Mouse (Mus musculus) ES-E14 (cell line): ENCODE data around the gene Psma6.

Source experiments
- HCFC1 ChIP-seq: IDR thresholded peaks from 2 replicates; pipeline ENCODE4 v1.6.1; 2012; ENCODE audit warnings: low read length, inconsistent platforms, borderline replicate concordance; ENCODE audit not compliant: insufficient read depth
- ZC3H11A ChIP-seq: IDR thresholded peaks from 2 replicates; pipeline ENCODE4 v1.6.1; 2012; ENCODE audit warnings: low read depth, mild to moderate bottlenecking, inconsistent platforms, low read length, borderline replicate concordance

DNA sequence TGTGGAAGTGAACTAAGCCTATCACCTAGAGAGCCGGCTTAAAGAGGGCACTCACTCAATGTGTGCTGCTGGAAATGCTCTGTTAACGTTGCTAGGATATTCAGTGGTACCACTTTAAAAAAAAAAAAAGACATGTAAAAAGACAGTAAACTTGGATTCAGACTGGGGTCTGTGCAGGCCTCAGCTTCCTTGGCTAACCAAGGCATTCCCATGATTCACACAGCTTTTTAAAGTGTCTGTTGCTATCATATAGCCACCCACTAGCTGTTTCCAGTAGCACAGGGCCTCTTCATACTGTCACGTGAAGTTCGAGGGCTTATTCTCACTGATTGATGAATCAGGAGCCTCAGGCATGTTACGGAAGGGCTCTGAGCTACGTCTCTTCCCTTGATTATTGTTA is 78.4 kb downstream of the Psma6 start:
- TF ChIP-seq ZC3H11A (no peak), HCFC1 (no peak)
